Mouse (Mus musculus) adrenal gland, postnatal 36 days (tissue): ENCODE results near the gene Alox12e. TPM values are rescaled to one million over a fixed set of nuclear protein-coding genes. Genes with fewer than 3 reads are reported as not detected.
"Not testable (repeated sequence)": the region's sequence is repeated elsewhere in the genome, so short reads cannot be mapped to it uniquely, and the experiment has no call there.

Source experiments
- DNase-seq, 2 experiments: peaks; one replicate each; pipeline ENCODE4 v3.0.0; 2021; ENCODE audit warnings: mixed read lengths in 1 of 2
- long read RNA-seq, 2 experiments: library from polyadenylated mRNA; stranded (forward); transcript quantifications; one replicate each; pipeline ENCODE4 v2.0.0; 2021; ENCODE audit warnings: borderline sequencing depth in 2 of 2
- total RNA-seq, 2 experiments: library from RNA; stranded (reverse); gene quantifications; 2 replicates each; pipeline ENCODE4 v1.2.3; 2021

The Alox12e gene
- total RNA-seq = not detected
- long read RNA-seq, experiment 1 = 0 reads
- long read RNA-seq, experiment 2 = 0 reads

DNA sequence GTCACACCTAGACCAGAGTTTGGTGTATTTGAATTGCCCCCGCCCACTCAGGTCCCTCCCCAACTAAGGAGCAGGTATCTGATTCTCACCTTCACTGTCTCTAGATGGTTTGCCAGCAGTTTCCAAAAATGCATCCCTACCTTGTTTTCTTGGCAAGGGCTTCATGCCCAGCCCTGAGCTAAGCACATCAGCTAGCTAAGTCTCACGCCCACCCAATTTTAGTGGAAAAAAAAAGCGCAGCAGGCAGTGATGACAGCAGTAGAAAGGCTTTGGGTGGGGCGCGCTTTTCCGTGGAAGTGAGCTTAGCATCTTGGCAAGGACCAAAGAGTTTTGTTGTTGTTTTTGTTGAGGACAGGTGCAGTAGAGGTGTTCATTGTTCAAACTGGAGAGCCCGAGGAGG lies at the start of gene Alox12e:
Alox12e (minus strand) TSS at position 101 of the 400 bp plus-strand sequence.
- no peak for DNase-seq

DNA sequence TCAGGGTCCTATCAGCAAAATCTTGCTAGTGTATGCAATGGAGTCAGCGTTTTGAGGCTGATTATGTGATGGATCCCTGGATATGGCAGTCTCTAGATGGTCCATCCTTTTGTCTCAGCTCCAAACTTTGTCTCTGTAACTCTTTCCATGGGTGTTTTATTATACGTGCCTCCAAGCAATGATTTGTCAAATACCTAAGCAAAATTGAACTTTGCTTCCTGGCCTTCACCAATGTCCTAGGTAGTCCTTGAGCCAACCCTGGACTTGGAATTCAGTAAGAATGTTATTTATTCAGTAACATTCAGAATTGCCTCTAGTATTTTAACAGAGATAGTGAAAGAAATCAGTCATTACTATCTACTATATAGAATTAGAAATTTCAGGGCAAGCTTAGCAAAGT lies 46.2 kb upstream of the Alox12e start:
- DNase-seq = not testable (repeated sequence)

DNA sequence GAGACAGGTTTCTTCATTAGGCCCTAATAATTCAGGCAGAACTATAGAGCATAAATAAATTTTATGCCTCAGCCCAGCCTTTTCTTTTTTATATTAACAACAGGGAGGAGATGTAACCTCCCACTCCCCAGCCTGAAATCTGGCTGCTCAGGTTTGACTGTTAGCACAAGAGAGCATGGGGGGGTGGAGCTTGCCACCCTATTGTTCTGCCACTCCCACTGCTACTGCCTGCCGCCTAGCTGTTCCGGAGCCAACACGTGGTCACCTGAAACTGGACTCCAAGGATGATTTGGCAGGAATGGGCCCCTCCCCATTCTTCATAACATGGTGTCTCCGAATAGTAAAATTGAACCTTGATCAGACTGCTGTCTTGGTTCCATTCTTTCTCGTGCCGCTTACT lies 45.3 kb upstream of the Alox12e start:
- not testable (repeated sequence) for DNase-seq

DNA sequence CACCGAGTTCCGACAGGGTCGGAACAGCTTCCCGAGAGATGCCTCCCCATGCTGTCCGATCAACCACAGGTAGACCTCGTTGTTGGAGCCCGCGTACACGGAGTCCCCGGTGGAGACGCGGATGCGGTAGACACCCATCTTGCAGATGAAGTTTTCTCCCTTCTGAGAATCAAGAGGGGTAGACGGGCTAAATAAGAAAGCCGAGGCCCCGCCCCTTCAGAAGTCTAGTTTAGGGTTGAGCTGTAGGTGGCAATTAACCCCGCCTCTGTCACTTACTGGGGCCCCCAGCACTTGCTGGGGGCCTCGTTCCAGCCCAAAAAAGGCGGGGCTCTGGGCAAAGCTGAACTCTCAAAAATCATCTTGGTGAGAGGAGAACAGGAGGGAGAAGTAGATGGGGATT lies 29.4 kb upstream of the Alox12e start, which contains the start of gene Alox15:
Alox15 (minus strand) TSS at position 164 of the 400 bp plus-strand sequence.
- DNase-seq = no peak

DNA sequence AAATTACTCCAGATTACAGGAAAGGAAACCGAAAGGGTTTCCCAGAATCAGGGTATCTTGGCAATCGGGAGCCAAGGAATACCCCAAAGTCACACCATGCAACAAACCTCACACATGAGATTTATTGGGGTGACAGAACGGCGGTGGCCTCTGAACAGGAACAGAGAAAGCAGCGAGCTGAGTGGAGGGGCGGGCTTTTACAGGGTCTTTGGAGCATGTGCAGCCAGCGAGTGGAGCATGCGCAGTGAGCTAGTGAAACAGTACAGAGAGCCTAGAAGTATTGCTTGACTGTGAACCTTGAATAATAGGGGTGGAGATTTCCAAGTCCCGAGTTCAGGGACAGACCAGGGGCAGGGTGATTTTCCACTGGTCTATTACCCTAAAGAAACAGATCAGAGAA lies 26.2 kb upstream of the Alox12e start:
- peak; percentile 16 to 24 for DNase-seq

DNA sequence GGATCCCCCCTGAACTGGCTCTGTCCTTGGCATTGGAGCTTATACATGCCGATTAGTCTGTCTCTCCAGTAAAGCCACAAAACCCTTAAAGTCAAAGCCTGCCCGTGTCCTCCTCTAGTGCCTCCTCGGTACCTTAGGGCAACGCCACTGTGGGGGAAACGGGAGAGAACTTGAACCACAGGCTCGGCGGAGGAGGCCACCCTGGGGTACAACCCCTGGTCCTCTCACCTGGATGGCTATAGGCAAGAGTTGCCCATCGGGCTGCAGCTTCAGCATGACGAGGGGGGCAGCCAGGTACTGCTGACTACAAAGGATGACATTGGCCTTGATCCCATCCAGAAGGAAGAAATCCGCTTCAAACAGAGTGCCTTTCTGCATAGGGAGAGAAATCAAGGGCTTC lies 25.4 kb upstream of the Alox12e start:
- DNase-seq = peak in 1 of 2 experiments; percentile 2

DNA sequence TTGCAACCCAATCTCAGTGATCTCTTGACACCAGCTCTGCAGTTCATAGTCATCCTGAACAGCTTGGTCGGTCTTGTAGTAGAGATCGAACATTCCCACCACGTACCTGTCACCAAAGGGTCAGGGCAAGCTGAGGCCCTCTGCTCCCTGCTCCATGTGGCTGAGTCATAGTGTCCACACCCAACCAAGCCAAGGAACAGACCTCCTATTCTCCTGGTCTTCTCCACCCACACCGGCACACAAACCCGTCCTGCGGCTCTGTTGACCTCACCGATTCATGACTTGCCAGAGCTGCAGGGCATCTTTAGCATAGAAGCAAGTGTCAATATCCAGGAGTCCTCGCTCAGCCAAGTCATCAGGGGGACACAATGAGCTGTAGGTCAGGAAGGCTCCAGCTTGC lies 23.1 kb upstream of the Alox12e start:
- DNase-seq = no peak

DNA sequence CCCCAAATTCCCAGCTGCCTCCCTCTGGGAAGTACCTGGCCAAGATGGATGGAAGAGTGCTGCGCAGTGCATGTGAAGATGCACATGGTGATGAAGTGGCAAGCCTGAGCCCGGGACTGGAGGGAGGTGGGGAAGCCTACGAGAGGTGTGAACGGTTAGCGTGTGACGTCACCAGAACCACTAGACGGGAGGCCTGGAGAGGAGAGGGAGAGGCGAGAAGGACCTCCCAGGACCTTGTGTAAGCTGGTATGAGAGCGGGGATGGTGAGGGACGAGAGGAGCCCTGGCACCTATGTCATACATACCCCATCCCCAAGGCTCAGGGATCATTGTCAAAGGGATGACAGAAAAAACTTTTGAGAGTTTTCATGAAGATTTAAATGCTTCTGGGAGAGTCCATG lies 22.6 kb upstream of the Alox12e start:
- no peak for DNase-seq

DNA sequence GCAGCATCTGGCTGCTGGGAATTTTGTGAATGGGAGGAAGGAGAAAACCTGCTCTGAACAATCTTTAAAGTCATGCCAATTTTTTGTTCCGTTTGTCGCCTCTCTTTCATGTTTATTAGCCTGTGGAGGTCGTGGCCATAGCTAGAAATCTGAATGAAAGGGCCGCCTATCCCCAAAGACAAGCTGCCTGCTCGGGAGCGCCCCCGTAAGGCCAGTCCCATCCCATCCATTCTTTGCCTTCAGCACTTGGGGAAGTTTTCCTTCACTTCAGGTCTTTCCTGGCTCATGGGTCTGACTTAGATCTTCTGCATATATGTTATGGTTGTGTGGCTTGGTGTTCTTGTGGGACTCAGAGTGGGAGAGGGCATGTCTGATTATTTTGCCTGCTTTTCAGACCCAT lies 17.1 kb upstream of the Alox12e start:
- no peak for DNase-seq

DNA sequence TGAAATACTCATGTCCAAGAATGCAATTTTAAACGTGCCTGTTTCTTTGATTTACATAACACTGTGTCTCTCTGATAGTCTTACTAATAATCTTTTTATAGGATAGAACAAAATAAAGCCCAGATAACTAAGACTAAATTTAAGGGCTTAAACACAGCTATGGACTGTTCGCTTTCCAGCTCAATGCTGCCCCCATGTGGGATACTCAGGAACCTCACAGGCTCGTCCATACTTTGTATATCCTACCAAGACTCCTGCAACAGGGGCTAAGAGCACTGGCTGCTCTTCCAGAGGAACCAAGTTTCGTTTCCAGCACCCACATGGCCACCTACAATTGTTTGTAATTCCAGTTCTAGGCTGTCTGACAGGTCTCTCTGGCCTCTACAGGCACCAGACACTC lies 12.0 kb upstream of the Alox12e start:
- peak; percentile 62 to 78 for DNase-seq

DNA sequence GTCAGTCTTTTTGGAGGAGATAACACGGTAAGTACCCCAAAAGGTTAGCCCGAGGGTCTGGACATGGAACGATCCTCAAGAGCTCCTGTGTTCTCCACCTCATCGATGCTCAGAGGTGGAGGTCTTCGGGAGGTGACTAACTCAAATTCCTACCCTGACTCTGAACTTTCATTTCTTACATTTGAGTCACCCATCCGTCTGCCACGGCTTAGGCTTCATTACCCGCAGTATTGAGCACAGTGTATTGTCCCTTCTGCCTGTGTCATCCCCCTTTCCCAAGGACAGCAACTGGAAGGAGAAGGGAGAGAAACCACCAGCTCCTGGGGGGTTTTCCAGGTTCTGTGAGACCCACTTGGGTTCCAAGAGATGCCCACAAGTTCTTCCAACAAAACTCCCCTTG lies 2.3 kb upstream of the Alox12e start:
- no peak for DNase-seq

DNA sequence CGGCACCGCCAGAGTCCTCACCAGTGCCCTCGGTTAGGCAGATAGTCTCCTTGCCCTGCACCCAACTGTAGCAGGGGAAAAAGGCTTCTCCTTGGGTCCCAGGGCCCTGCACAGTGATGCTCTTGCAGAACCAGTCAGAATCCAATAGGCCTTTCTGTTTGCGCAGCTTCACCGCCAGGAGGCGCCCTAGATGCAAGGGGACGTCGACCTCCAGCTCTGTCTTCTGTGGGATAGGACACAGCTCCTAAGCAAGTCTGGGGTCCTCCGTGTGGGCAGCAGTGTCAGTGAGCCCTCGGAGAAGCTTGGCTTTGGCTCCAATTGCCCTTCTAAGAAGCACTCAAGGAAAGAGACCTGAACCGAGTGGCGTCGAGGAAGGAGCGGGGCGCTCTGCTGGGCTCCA lies 764 bp downstream of the Alox12e start:
- peak; percentile 73 to 78 for DNase-seq

DNA sequence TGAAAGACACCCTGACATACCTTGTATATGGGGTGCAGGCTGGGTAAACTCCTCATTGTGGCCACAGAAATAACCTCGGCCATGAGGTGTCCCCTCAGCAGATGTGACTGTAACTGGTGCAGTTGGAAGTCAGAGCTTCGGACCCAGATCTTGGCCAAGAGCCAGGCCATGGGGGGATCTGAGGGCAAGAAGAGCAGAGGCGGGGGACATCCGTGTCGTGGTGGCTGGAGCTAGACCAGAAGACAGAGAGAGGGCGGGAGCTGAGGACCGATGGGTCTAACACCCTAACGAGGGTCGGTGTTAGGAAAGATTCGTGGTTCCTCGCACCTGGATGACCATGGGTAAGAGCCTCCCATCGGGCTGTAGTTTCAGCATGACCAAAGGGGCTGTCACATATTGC lies 2.8 kb downstream of the Alox12e start:
- DNase-seq = no peak

DNA sequence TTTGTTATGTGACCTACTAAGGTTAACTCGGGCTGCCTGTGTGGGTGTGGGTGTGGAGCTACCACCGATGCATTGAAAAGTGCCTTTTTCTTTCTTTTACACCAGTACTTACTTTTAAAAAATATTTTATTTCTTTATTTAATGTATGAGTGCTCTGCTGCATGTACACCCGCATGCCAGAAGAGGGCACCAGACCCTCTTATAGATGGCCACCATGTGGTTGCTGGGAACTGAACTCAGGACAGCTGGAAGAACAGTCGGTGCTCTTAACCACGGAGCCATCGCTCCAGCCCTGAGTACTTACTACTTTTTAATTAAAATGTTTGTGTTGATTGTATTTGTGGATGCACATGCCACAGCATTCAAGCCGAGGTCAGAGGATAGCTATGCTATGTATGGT lies 8.6 kb downstream of the Alox12e start:
- peak; percentile 24 to 45 for DNase-seq

DNA sequence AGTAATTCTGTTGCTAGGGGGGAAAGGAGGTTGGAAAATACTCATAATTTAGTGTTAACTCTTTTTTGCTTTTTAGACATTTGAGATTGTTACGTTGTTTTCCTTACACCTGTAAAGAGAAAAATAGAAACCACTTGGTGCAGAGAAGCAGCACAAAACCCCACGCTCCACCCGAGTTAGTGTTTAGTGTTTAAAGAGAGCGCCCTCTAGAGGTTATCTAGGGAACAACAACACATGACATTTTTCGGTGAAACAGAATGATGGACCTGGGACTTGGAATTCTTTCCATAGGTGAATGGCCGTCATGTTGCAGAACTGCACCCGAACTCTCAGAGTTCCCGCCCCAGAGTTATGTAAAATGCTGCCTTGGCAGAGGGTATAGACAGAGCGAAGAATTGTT lies 13.1 kb downstream of the Alox12e start:
- DNase-seq = peak; percentile 24 to 53

DNA sequence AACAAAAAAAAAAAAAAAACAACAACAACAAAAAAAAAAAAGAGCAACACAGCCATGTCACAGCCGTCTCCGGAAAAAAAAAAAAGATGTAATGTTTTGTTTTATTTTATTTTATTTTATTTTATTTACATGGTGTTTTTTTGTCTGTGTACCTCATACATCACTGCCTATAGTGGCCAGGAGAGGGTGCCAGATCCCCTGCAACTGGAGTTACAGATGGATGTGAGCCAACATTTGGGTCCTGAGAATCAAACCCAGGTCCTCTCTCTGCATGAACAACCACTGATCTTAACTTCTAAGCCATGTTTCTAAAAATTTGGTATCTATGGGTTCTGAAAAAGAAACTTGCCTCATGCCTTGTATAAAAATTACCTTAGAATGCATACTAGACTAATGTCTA lies 14.1 kb downstream of the Alox12e start:
- DNase-seq = peak in 1 of 2 experiments; percentile 17

DNA sequence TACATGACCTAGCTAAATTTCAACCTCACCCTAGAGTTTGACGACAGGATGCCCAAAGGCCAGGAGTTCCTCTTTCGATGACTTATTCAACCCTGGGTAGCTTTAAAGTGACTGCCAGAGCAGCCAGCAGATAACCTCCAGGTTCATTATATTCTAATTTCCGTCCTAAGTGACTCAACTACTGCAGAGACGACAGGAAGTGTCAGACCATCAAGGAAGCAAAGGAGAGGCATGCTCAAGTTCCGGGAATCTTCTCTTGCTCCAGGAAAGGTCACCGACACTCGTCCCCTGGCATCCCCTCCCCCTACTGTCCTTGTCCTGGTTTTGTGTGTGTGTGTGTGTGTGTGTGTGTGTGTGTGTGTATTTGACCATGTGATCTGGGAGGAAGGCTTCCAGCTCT lies 16.3 kb downstream of the Alox12e start:
- peak; percentile 56 to 66 for DNase-seq

DNA sequence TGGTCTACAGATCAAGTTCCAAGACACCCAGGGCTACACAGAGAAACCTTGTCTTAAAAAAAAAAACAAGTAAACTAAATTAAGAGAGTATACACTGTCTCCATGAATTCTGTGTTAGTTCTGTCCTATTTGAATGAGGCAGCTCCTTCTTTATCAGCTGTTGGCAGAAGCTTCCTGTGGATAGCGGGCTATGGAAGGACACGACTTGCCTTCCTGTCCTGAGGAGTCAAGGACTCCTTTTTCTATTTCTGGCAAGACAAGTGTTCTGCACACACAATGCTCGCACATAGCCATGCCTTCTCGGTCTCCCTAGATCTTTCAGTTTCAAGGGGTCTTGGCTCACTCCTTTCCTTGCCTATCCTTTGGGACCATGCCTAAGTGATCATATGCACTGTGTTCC lies 20.1 kb downstream of the Alox12e start:
- DNase-seq = peak in 1 of 2 experiments; percentile 11

DNA sequence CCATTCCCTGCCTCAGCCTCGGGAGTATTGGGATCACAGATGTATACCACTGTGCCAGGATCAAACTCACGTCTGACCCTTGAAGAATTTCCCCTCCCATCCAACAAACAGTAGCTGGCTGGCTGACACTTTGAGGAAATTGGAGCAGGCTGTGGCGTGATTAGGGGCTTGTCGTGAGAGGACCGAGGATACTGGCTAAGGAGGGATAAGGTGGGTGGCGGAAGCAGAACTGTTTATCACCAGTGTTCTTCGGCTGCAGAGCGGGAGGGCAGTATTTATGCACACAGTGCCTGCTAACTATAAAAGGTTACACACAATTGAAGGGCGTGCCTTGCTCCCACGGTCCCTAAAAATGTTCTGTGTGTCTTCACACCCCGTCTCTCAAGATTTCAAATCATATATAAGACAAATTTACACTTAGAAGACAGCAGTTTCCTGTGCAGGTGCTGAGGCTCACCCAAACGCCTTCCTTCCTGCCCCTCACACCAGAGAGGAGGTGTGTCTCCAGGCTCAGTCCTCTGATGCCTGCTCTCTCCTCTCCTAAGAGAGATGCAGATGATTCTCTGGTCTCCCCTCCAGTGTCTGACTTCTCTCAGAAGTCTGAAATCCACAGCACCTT lies 24.5 kb downstream of the Alox12e start:
- DNase-seq = no peak

DNA sequence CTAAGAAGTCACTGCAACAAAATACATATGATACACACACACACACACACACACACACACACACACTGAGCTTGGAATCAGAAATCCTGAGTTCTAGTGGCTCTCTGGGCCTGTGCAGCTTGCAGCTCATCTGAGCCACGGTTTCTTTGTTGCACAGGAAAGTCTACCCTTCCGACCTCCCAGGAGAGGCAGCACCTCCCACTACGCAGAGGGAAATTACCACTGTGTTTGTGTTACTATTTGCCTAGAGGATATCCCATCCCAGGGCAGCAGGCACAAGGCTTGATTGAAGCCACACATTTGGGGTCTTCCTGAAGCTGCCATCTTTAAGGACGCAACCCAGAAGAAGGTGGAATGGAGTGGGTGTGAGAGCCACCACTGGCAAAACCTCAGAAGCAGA lies 25.0 kb downstream of the Alox12e start:
- no peak for DNase-seq

DNA sequence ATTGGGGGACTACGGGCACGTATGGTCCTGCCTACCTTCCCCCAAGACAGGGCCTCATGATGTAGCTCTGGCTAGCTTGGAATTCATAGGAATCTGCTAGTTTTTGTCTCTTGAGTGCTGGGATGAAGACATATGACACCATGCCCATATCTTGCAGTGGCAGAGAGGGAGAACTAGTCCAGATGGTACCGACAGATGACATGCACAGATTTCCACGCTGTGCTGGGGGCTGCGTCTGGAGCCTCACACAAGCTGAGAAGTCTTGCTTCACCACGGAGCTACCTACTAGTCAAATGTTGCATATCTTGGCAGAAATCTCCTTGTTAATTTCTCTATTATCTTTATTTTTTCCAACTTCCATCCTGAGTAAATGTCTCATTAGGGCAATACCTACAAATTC lies 28.5 kb downstream of the Alox12e start:
- DNase-seq = no peak

DNA sequence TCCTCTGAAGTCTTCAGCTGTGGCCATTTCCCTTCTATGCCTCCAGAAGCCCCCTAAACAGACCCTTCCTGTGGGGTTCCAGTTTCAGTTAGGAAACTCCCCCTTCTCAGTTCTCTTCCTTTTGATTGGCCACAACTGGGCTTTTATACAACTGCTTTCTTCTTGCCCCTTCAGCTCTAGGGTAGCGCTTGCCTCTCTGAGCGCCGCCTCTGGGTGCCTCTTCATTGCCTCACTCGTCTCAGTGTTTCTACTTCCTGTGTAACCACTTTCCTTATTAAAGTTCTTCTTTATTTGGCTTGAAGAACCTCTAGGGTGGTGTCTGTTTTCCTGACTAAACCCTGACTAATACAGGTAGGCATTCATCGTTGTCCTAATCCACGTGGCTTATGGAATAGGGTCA lies 31.2 kb downstream of the Alox12e start:
- DNase-seq = no peak

DNA sequence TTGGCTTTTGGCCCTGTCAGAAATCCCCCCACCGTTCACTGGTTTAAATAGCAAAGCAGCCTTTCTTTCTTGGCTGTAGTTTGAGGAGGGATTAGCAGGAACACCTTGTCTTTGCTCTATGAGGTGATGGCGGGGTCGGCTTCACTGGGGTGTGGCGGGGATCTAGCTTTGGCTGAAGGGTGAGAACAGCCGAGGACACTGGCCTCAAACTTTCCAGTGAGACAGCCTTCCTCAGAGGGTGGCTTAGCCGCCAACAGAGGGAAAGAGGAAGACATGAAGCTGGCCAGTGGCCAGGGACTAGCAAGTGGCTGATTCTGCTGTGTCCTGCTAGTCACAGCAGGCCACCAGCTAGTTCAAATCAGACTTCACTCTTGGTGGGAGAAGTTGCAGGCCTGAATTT lies 33.2 kb downstream of the Alox12e start:
- DNase-seq = peak; percentile 30 to 36

DNA sequence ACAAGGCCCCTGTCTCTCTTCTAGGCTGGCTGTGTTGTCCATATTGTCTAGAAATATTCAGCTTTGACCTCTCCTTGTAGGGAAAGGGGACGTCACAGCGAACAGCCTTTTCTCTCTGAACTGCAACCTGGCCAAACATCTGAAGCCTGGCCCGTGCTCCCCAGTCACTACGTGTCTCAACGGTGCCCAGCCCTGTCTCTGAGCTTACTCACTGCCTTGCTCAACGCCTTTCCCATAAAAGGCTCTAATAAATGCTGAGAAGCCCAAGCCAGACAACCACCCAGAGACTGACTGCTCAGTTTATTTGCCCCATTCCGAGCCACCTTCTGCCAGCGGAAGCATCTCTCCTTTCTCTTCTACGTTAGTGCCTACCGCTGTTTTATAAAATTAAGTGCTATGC lies 34.3 kb downstream of the Alox12e start:
- DNase-seq = no peak

DNA sequence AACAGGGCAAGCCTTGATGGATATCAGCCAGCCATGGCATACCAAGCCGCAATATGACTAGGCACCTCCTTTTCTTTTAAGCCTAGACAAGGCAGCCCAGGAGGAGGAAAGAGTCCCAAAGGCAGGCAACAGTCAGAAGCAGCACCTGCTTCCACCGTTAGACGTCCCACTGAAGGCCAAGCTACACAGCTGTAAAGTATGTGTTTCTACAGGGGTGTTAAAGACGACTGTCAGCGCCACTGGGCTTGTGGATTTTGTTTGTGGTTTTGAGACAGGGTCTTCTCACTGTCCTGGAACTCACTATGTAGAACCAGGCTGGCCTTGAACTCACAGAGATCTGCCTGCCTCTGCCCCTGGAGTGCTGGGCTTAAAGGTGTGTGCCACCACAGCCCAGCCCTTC lies 36.7 kb downstream of the Alox12e start:
- no peak for DNase-seq
